Mouse (Mus musculus) midbrain, embryonic 12.5 days (tissue): ENCODE data around the gene Tedc1. TPM values are rescaled to one million over a fixed set of nuclear protein-coding genes. Genes with fewer than 3 reads are reported as not detected.
A peak's percentile ranks its signal among the peaks of the same experiment; 100 is the strongest.

Experiments
- ATAC-seq: fragments of 200-750 bp; cut with Nextera tagmentation; 2 replicates; pipeline ENCODE4 v1.8.0; 2017; ENCODE audit warnings: low read depth, moderate TSS enrichment, moderate library complexity; ENCODE audit not compliant: low FRiP score
- H3K27ac ChIP-seq: fragments of 300-500 bp; sonication (generic); replicated peaks from 2 replicates; pipeline ENCODE4 v1.5.1; 2016; ENCODE audit warnings: mild to moderate bottlenecking
- H3K27me3 ChIP-seq: fragments of 300-500 bp; sonication (generic); 2 replicates; pipeline ENCODE4 v1.6.1; 2016; ENCODE audit warnings: mild to moderate bottlenecking
- H3K36me3 ChIP-seq: fragments of 300-500 bp; sonication (generic); 2 replicates; pipeline ENCODE4 v1.6.1; 2016
- H3K4me1 ChIP-seq: fragments of 300-500 bp; sonication (generic); 2 replicates; pipeline ENCODE4 v1.6.1; 2016
- H3K4me2 ChIP-seq: fragments of 300-500 bp; sonication (generic); replicated peaks from 2 replicates; pipeline ENCODE4 v1.6.1; 2016; ENCODE audit warnings: mild to moderate bottlenecking, moderate library complexity
- H3K4me3 ChIP-seq: fragments of 300-500 bp; sonication (generic); 2 replicates; pipeline ENCODE4 v1.5.1; 2016; ENCODE audit warnings: mild to moderate bottlenecking
- H3K9ac ChIP-seq: fragments of 300-500 bp; sonication (generic); replicated peaks from 2 replicates; pipeline ENCODE4 v1.6.1; 2016; ENCODE audit warnings: mild to moderate bottlenecking, moderate library complexity
- H3K9me3 ChIP-seq: fragments of 300-500 bp; sonication (generic); 2 replicates; pipeline ENCODE4 v1.6.1; 2016; ENCODE audit warnings: mild to moderate bottlenecking
- WGBS: fragments of 180-500 bp; shearing (Covaris S2); methylation state at CpG from one replicate; pipeline ENCODE4 v1.1.7; 2016; 5-methylcytosine and 5-hydroxymethylcytosine counted together
- polyA plus RNA-seq: library from polyadenylated mRNA; unstranded; fragments of >200 nt; fragmentation: Nextera tagmentation; extraction: Ambion mirVana; gene quantifications from 2 replicates; pipeline ENCODE4 v1.2.1, GENCODE M21; 2016

Tedc1 gene
- polyA plus RNA-seq, 1 experiment from 2014 or later: 43.5 TPM

GRCm38 (mm10) chr12:113132567-113132966 lies 23.7 kb upstream of the Tedc1 start:
- H3K36me3 ChIP-seq: peaks cover 100% of the 10 kb centered on the region
- WGBS: 97% methylated on average over 2 of the region's 2 CpGs
- no peak for ATAC-seq

GRCm38 (mm10) chr12:113133260-113133659 lies 23.0 kb upstream of the Tedc1 start:
- H3K36me3 ChIP-seq: peaks cover 100% of the 10 kb centered on the region
- WGBS: 90% methylated on average over 9 of the region's 9 CpGs
- H3K4me3 ChIP-seq: no peak overlapping the region
- no peak overlapping the region for H3K27ac ChIP-seq
- ATAC-seq: no peak
- peaks cover 2% of the 10 kb centered on the region; the same call in 1 of the 2 replicates for H3K4me1 ChIP-seq
- H3K27me3 ChIP-seq: no peaks in the 10 kb centered on the region
- H3K9ac ChIP-seq: no peak overlapping the region
- H3K4me2 ChIP-seq: no peak overlapping the region
- no peaks in the 10 kb centered on the region for H3K9me3 ChIP-seq

More at GRCm38 (mm10) chr12:113132567-113132966, 23.7 kb upstream of the Tedc1 start:
- Histone ChIP-seq H3K4me1 (no peaks in the 10 kb centered on the region), H3K4me3 (no peak overlapping the region), H3K27ac (no peak overlapping the region), H3K4me2 (no peak overlapping the region), H3K27me3 (no peaks in the 10 kb centered on the region), H3K9me3 (no peaks in the 10 kb centered on the region), H3K9ac (no peak overlapping the region)

GRCm38 (mm10) chr12:113133861-113134403 lies 22.3 kb upstream of the Tedc1 start:
- H3K4me3 ChIP-seq: no peak overlapping the region
- no peak for ATAC-seq
- H3K4me1 ChIP-seq: peaks cover 9% of the 10 kb centered on the region
- 87% methylated on average over 5 of the region's 5 CpGs for WGBS
- H3K9me3 ChIP-seq: no peaks in the 10 kb centered on the region
- H3K27ac ChIP-seq: no peak overlapping the region
- no peak overlapping the region for H3K9ac ChIP-seq
- H3K36me3 ChIP-seq: peaks cover 98% of the 10 kb centered on the region
- H3K27me3 ChIP-seq: no peaks in the 10 kb centered on the region
- H3K4me2 ChIP-seq: no peak overlapping the region

GRCm38 (mm10) chr12:113134502-113134901 lies 21.7 kb upstream of the Tedc1 start:
- Histone ChIP-seq H3K9me3 (no peaks in the 10 kb centered on the region), H3K36me3 (peaks cover 93% of the 10 kb centered on the region), H3K4me3 (no peak overlapping the region), H3K9ac (no peak overlapping the region), H3K27me3 (no peaks in the 10 kb centered on the region), H3K4me2 (no peak overlapping the region), H3K4me1 (peaks cover 14% of the 10 kb centered on the region), H3K27ac (no peak overlapping the region)
- ATAC-seq: no peak
- WGBS: 91% methylated on average over 4 of the region's 4 CpGs

GRCm38 (mm10) chr12:113135401-113135800 lies 20.8 kb upstream of the Tedc1 start:
- no peak overlapping the region for H3K27ac ChIP-seq
- no peak overlapping the region for H3K9ac ChIP-seq
- no peaks in the 10 kb centered on the region for H3K9me3 ChIP-seq
- H3K4me1 ChIP-seq: peaks cover 19% of the 10 kb centered on the region
- ATAC-seq: no peak
- H3K36me3 ChIP-seq: peaks cover 84% of the 10 kb centered on the region
- H3K27me3 ChIP-seq: no peaks in the 10 kb centered on the region
- 93% methylated on average over 7 of the region's 7 CpGs for WGBS
- no peak overlapping the region for H3K4me2 ChIP-seq
- H3K4me3 ChIP-seq: no peak overlapping the region

- WGBS: 82% methylated on average over 17 of the region's 17 CpGs
- H3K9me3 ChIP-seq: no peaks in the 10 kb centered on the region
- H3K27ac ChIP-seq: no peak overlapping the region
- H3K27me3 ChIP-seq: peaks cover 5% of the 10 kb centered on the region; the same call in 1 of the 2 replicates
- no peak overlapping the region for H3K4me2 ChIP-seq
- peaks cover 27% of the 10 kb centered on the region for H3K4me1 ChIP-seq
- H3K9ac ChIP-seq: no peak overlapping the region
- H3K4me3 ChIP-seq: no peak overlapping the region
- peaks cover 73% of the 10 kb centered on the region for H3K36me3 ChIP-seq
- no peak for ATAC-seq
Observed at GRCm38 (mm10) chr12:113136492-113137020, 19.7 kb upstream of the Tedc1 start.

- H3K4me2 ChIP-seq: no peak overlapping the region
- no peak for ATAC-seq
- no peak overlapping the region for H3K9ac ChIP-seq
- peaks cover 9% of the 10 kb centered on the region; the same call in 1 of the 2 replicates for H3K27me3 ChIP-seq
- peaks cover 37% of the 10 kb centered on the region for H3K4me1 ChIP-seq
- H3K9me3 ChIP-seq: no peaks in the 10 kb centered on the region
- peaks cover 63% of the 10 kb centered on the region for H3K36me3 ChIP-seq
- H3K27ac ChIP-seq: peak overlapping the region; percentile 61
- no peak overlapping the region for H3K4me3 ChIP-seq
- WGBS: 90% methylated on average over 18 of the region's 18 CpGs
Observed at GRCm38 (mm10) chr12:113137260-113138213, 18.7 kb upstream of the Tedc1 start.

- no peak for ATAC-seq
- Histone ChIP-seq H3K4me3 (no peak overlapping the region), H3K36me3 (peaks cover 56% of the 10 kb centered on the region), H3K27me3 (peaks cover 9% of the 10 kb centered on the region; the same call in 1 of the 2 replicates), H3K4me1 (peaks cover 44% of the 10 kb centered on the region), H3K9ac (no peak overlapping the region), H3K9me3 (no peaks in the 10 kb centered on the region), H3K4me2 (no peak overlapping the region), H3K27ac (peak overlapping the region; percentile 93; the same call in 1 of the 2 replicates)
- WGBS: 80% methylated on average over 6 of the region's 6 CpGs
Observed at GRCm38 (mm10) chr12:113138291-113138690, 17.9 kb upstream of the Tedc1 start.

- ATAC-seq: peak; percentile 3
- peak overlapping the region; percentile 65 for H3K4me2 ChIP-seq
- peak overlapping the region; percentile 78 for H3K9ac ChIP-seq
- H3K36me3 ChIP-seq: peaks cover 55% of the 10 kb centered on the region
- peaks cover 46% of the 10 kb centered on the region for H3K4me1 ChIP-seq
- H3K4me3 ChIP-seq: peak overlapping the region; percentile 72
- 40% methylated on average over 11 of the region's 11 CpGs for WGBS
- H3K27me3 ChIP-seq: peaks cover 9% of the 10 kb centered on the region; the same call in 1 of the 2 replicates
- no peaks in the 10 kb centered on the region for H3K9me3 ChIP-seq
- H3K27ac ChIP-seq: peak overlapping the region; percentile 93
Observed at GRCm38 (mm10) chr12:113138901-113139864, 17.0 kb upstream of the Tedc1 start.

GRCm38 (mm10) chr12:113139908-113140615 lies 16.2 kb upstream of the Tedc1 start, which contains the start of gene Crip2:
Crip2 (plus strand) TSS chr12:113140236.
- peaks cover 55% of the 10 kb centered on the region for H3K36me3 ChIP-seq
- peak within 1 kb of the TSS; percentile 72 for H3K4me3 ChIP-seq
- peaks cover 11% of the 10 kb centered on the region for H3K27me3 ChIP-seq
- WGBS: 1% methylated on average over 58 of the region's 68 CpGs
- peak within 1 kb of the TSS; percentile 78 for H3K9ac ChIP-seq
- peak within 1 kb of the TSS; percentile 93 for H3K27ac ChIP-seq
- peak; percentile 89 for ATAC-seq
- no peaks in the 10 kb centered on the region for H3K9me3 ChIP-seq
- H3K4me1 ChIP-seq: peaks cover 46% of the 10 kb centered on the region
- H3K4me2 ChIP-seq: peak within 1 kb of the TSS; percentile 65
